Mouse (Mus musculus) gastrocnemius, postnatal 25 days (tissue): Measurements from ENCODE around the gene Ubash3b. TPM values are rescaled to one million over a fixed set of nuclear protein-coding genes. Genes with fewer than 3 reads are reported as not detected.

Experiments
- DNase-seq: peaks from one replicate; pipeline ENCODE4 v3.0.0; 2022
- total RNA-seq, 2 experiments: library from RNA; stranded (reverse); gene quantifications; 1 replicate in 1 of 2; 2 replicates in 1 of 2; pipeline ENCODE4 v1.2.3; 2021

The Ubash3b gene
- total RNA-seq, 2 experiments from 2014 or later = 0.38 to 1.3 TPM

DNA sequence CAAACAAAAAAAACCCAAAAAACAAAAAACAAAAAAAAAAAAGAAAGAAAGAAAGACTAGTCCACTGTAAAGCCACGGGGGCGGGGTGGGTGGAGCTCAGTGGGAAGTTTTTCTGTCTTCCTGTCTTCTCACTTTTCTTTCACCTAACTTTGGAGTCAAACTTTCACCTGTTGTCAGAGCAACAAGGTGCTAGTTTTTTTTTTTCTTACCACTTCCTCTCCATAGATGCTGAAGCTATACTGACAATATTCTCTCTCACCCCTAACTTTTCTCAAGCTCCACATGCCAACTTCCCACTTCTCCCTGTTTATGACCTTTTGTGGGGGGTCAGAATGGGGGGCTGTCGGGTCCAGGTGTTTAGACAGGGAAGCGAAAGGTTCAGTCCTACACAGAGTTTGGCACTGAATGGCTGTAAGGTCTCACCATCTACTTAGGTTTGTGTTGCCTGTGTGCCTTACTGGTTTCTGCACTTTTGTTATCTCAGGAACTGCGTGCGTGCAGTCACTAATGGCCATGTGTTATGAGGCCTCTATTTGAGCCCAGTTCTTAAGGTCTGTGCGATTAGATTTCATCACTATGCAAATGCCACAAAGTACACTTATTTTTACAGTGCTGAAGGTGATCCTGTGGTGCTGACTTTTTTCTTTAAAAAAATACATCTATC lies 164.2 kb downstream of the Ubash3b start:
- DNase-seq = no peak

DNA sequence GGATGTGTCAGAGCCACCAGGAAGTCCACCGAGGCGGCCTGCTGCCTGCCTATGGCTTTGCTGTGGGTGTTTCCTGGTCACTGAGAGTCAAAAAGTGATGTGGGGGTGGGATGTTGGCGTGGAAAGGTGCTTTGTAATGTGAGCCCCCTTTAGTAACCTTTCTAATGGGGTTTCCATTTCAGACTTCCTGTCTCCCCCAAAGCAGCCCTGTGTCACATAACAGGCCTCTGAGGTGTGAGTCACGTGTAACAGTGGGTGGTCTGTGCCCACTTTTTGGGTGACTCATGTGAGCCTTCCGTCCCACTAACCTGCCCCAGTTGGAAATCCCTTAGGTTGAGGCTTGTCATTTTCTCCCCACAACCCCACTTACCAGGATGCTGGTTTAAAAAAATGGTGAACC lies 167.4 kb downstream of the Ubash3b start:
- no peak for DNase-seq

DNA sequence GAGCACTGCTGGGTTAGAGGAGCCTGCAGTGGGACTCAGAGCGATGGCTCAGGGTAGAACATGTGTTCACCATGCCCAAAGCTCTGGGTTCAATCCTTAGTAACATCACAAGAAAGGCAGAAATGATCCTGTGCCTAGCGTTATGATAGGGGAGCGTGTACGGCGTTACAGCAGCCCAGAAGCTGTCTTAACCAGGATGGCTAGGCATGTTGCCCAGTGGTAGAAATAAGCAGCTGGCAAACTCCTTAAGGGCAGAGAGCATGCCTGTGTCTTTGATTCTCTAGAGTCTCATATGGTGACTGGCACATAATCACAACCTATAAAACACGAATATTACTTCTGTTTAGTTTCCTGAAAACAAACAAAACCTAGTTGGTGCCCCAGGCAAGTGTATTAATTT lies 170.0 kb downstream of the Ubash3b start:
- DNase-seq = no peak

DNA sequence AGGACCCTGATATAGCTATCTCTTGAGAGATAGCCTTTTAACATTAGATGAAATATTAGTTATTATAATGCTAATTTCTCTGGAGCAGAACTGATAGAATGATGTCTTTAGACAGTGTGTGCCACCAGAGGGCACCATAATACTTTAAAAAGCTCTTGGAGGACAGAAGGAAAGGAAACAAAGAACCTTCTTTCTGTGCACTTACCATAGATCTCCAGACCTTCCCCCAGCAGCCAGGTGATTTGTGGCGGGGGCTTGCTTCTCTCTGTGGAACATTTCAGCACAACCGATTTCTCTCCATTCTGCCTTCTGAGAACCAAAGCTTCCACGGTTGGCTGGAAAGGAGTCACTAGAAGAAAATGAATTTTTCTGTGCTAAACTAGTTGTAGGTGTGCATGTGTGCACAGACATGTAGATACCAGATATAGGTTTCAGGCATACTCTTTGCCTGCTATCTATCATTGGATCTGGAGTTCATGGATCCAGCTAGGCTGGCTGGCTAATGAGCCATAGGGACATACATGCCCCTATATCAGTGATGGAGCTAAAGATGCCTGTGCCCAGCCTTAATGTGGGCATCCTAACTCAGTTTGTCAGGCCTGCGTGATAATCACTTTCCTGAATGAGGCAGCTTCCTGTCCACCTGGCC lies 171.4 kb downstream of the Ubash3b start:
- no peak for DNase-seq

DNA sequence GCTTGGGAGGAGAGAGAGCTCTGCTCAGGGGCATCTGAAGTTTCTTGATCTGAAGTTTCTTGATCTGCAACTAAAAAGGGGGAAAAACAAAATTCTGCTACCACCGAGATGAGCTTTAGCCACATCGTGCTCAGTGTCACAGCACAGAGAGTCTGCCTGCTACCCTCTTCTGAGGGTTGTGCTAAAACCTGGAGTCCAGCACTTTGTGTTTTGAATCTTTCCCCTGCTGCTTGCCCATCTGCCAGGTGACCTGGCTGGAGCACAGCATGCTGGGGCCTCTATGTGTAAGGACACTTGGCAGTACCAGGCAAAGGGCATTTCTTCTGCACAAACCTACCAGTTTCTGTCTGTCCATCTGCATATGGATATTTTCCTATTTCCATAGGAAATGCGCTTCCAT lies 177.2 kb downstream of the Ubash3b start:
- no peak for DNase-seq

DNA sequence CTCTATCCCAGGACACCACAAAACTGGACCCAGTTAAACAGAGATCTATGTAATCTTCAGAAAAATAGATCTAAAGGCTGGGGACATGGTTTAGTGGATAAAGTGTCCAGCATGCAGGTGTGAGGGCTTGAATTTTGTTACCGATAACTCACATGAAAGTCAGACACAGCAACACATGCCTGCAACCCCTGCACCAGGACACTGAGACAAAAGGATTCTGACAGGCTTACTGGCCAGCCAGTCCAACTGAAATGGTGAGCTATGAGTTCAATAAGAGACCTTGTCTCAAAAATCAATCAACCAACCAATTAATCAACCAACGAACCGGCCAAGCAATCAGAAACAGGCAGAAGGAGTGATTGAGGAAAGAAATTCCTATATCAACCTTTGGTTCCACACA lies 177.7 kb downstream of the Ubash3b start:
- no peak for DNase-seq

DNA sequence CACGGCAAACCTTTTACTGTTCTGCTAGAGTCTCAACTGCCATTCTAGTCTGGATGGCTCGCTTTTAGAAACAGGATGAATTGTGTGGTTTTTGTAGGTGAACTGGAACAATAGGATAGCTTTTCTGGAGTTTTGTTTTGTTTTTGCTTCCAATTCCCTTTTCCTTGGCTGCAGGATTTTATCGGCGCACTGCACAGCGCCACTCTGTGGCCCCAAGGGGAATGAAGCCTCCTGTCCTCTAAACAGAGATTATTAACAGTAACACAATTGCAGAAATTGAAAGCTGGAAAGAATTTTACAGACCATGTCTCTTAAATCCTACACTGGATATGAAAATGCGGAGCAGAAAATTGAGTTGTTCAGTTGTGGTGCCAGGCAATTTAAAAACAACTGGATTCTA lies 179.0 kb downstream of the Ubash3b start:
- no peak for DNase-seq

DNA sequence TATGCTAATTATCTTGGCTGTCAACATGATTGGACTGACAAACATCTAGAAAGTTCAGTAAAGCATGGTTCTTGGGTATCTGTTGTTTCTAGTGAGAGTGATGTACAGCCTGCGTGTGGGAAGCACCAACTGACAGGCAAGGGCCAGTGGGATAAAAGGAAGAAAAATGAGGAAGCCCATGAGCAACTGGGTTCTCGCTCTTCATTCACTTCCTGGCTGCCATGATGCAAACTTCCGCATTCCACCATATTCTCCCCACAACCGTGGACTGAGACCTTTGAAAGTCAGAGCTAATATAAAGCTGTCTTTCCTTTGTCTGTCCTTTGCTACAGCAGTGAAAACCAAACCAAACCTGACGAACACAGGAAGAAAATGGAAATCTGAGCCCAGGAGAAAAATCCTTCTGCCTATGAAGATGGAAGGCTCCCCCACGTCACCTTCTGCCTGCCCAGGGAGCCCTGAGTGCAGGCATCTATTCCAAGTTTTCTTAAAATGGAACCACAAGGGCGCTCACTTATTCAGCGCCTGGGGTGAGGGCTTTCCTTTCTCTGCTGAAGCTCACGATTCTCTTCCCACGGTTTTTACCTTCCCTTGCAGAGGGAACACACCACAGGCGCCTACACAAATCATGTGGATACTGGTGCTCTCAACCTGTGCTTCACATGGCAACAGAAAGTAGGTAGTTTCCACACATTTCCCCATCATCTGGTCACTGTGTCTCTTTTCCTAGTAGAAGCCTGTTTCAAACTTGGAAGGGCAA lies 187.3 kb downstream of the Ubash3b start:
- no peak for DNase-seq

DNA sequence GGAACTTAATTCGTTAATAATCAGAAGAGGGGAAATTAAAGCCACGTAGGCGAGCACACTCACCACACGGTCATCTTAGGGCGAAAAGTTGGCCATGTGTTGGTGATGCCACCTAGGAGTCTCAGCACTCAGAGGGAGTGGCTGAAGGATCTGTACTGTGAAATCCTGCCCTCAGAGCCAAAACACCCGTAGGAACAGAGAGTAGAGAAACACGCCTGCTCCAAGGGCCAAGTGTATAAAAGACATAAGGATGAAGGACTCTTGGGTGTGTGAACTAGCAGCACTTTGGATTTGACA lies 197.1 kb downstream of the Ubash3b start:
- no peak for DNase-seq

DNA sequence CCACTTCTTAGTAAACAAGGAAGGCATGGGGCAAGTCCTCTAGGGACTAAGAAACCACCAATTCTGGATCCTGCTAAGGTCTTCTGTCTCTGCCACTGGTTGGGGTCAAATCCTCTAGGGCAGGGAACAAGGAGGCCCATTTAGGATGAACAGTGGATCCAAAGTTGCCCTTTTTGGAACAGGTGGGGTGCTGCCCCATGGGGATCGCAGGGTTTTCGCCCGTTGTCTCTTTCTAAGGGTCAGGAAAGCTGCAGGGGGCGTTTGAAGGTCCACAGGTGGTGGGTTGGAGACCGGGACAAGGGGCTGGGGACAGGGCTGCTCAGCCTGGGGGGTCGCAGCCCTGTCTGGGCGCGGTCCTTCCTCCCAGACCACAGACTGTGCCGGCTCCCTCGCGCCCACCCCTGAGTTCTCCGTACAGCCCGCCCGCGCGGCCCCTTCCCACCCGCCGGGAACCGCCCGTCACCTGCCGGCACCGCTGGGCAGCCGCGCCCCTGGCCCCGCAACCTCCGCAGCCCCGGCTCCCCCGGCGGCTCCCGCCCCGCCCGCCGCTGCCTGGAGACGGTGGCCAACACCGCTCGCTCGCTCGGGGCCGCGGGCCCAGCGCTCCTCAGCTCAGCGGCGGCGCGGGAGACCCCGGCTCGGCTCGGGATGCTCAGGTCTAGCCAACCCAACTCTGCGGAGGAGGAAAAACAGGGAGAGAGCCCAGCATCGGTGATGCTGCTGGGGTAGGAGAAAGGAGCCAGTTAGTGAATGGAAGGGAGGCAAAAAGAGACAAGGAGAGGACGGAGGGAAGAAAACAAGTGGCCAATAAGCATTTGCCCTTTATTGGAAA lies 197.7 kb downstream of the Ubash3b start, which contains the start of gene Jhy:
TSS of gene Jhy (minus strand) at position 533 of the 832 bp plus-strand sequence.
- no peak for DNase-seq

DNA sequence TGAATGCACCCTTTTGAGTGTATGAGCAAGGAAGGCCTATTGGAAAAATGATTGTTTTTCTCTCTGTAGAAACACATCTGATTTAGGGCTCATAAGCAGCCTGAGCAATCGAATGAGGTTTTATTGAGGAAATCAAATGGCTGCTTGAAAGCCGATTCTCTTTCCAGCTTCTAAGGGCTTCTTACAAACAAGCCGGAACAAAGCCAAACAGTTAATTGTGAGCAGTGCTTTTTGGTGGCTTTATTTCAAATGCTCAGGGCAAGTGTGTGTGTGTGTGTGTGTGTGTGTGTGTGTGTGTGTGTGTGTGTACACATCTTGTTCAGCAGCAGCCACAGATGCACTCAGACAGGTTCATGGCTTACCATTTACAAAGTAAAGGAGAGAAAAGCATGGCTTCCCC lies 200.1 kb downstream of the Ubash3b start:
- no peak for DNase-seq

Other genes starting within 250 kb of the Ubash3b start
- not detected for gene Jhy, start 197.6 kb downstream of the Ubash3b start, total RNA-seq
- gene Crtam, start 157.1 kb downstream of the Ubash3b start, total RNA-seq = not detected